Mouse (Mus musculus) limb, embryonic 13.5 days (tissue): ENCODE measurements around the gene Zfp663. TPM values are rescaled to one million over a fixed set of nuclear protein-coding genes. Genes with fewer than 3 reads are reported as not detected.

Experiments
- ATAC-seq: fragments of 200-750 bp; cut with Nextera tagmentation; 2 replicates; pipeline ENCODE4 v1.8.0; 2017; ENCODE audit warnings: low read depth, moderate number of reproducible peaks, moderate TSS enrichment; ENCODE audit not compliant: low FRiP score
- H3K27ac ChIP-seq: fragments of 300-500 bp; sonication (generic); 2 replicates; pipeline ENCODE4 v1.5.1; 2015; ENCODE audit warnings: inconsistent platforms, mild to moderate bottlenecking, moderate library complexity
- H3K27me3 ChIP-seq: fragments of 300-500 bp; sonication (generic); 2 replicates; pipeline ENCODE4 v1.6.1; 2015; ENCODE audit warnings: mild to moderate bottlenecking, inconsistent platforms
- H3K36me3 ChIP-seq: fragments of 300-500 bp; sonication (generic); 2 replicates; pipeline ENCODE4 v1.6.1; 2015; ENCODE audit warnings: inconsistent platforms, mild to moderate bottlenecking, moderate library complexity
- H3K4me1 ChIP-seq: fragments of 300-500 bp; sonication (generic); 2 replicates; pipeline ENCODE4 v1.6.1; 2015; ENCODE audit warnings: inconsistent platforms
- H3K4me2 ChIP-seq: fragments of 300-500 bp; sonication (generic); replicated peaks from 2 replicates; pipeline ENCODE4 v1.6.1; 2015; ENCODE audit warnings: inconsistent platforms, mild to moderate bottlenecking, moderate library complexity
- H3K4me3 ChIP-seq: fragments of 300-500 bp; sonication (generic); 2 replicates; pipeline ENCODE4 v1.5.1; 2015; ENCODE audit warnings: moderate library complexity, mild to moderate bottlenecking, inconsistent platforms
- H3K9ac ChIP-seq: fragments of 300-500 bp; sonication (generic); 2 replicates; pipeline ENCODE4 v1.6.1; 2015; ENCODE audit warnings: mild to moderate bottlenecking, inconsistent platforms
- H3K9me3 ChIP-seq: fragments of 300-500 bp; sonication (generic); 2 replicates; pipeline ENCODE4 v1.6.1; 2016; ENCODE audit warnings: inconsistent platforms
- WGBS: fragments of 180-500 bp; shearing (Covaris S2); methylation state at CpG from one replicate; pipeline ENCODE4 v1.1.7; 2015; 5-methylcytosine and 5-hydroxymethylcytosine counted together
- polyA plus RNA-seq: library from polyadenylated mRNA; unstranded; fragments of >200 nt; fragmentation: Nextera tagmentation; extraction: Ambion mirVana; gene quantifications from 2 replicates; pipeline ENCODE4 v1.2.1, GENCODE M21; 2015

Zfp663 gene
- polyA plus RNA-seq = 0.31 and 0.75 TPM in 2 replicates

DNA sequence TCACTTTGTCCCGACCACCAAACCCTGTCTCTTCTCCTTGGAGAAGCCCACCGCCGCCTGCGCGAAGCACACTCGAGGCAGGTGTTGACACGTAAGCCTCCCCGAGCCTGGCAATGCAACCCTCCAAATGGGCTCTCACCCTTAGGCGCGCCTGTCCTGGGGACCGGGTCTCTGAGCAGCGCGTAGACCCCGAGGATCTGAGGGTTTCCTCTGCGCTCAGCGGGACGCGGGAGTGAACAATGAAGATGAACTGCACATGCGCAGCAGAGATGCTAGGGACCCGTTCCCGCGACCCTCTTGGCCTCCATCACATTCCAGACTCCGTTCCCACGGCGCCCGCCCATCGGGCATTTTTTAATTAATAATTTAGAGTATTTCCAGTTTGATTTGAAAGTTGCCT, at the start of gene Zfp663:
Gene Zfp663, minus strand, starts transcription at position 234 of the 400 bp plus-strand sequence.
- peaks cover 16% of the 10 kb centered on the region for H3K4me1 ChIP-seq

DNA sequence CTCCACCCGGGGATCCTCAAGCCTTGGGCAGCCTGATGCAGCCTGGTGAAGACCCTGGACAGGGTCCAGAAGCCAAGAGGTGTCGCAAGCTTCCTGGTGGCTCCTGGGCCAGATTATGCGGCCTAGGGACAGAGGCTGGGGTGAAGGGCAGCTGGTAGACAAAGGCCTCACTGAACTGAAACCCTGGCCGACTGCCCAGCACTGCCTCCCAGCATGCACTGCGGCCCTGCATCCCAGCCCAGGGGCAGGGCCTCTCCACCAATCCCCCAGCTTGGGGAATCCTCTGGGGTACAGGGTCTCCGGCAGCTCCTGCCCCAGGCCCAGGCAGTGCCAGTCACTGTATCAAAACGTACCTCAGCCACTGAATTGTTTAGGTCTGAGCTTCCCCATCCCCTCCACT, 48.8 kb upstream of the Zfp663 start:
- 0 out of 2 replicates have a peak overlapping the region, but pooled peaks have one; percentile 13 for H3K9ac ChIP-seq
- H3K27ac ChIP-seq = peak overlapping the region; percentile 34; the same call in 1 of the 2 replicates
- WGBS = 63% methylated on average over 7 of the region's 7 CpGs
- no peak overlapping the region for H3K4me3 ChIP-seq
- no peaks in the 10 kb centered on the region for H3K36me3 ChIP-seq
- ATAC-seq = 0 out of 2 replicates have a peak, but pooled peaks have one; percentile 46
- H3K9me3 ChIP-seq = no peaks in the 10 kb centered on the region
- no peaks in the 10 kb centered on the region for H3K27me3 ChIP-seq
- no peak overlapping the region for H3K4me2 ChIP-seq
- peaks cover 34% of the 10 kb centered on the region for H3K4me1 ChIP-seq

More for the DNA sequence above, at the start of gene Zfp663:
- no peak within 1 kb of the TSS for H3K27ac ChIP-seq
- H3K36me3 ChIP-seq = no peaks in the 10 kb centered on the region
- H3K4me3 ChIP-seq = peak within 1 kb of the TSS; percentile 33
- H3K9me3 ChIP-seq = no peaks in the 10 kb centered on the region
- no peak for ATAC-seq
- H3K4me2 ChIP-seq = peak within 1 kb of the TSS; percentile 65
- 1% methylated on average over 27 of the region's 27 CpGs for WGBS
- H3K9ac ChIP-seq = no peak within 1 kb of the TSS; the same call in 1 of the 2 replicates
- peaks cover 57% of the 10 kb centered on the region for H3K27me3 ChIP-seq

DNA sequence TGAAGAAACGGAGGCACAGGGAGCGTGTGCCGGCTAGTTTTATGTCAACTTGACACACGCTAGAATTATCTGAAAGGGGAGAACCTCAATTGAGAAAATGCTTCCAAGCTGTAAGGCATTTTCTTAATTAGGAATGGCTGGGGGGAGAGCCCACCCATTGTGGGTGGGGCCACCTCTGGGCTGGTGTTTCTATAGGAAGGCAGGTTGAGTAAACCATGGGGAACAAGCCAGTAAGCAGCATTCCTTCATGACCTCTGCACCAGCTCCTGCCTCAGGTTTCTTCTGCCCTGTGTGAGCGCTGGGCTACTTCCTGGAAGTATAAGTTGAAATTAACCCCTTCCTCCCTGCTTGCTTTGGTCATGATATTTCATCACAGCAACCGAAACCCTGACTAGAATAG, 47.3 kb upstream of the Zfp663 start:
- Histone ChIP-seq H3K4me3 (no peak overlapping the region), H3K9ac (no peak overlapping the region), H3K36me3 (no peaks in the 10 kb centered on the region), H3K27ac (no peak overlapping the region), H3K4me2 (no peak overlapping the region), H3K27me3 (no peaks in the 10 kb centered on the region), H3K4me1 (peaks cover 34% of the 10 kb centered on the region), H3K9me3 (no peaks in the 10 kb centered on the region)
- no peak for ATAC-seq
- WGBS = 21% methylated on average over 6 of the region's 6 CpGs

DNA sequence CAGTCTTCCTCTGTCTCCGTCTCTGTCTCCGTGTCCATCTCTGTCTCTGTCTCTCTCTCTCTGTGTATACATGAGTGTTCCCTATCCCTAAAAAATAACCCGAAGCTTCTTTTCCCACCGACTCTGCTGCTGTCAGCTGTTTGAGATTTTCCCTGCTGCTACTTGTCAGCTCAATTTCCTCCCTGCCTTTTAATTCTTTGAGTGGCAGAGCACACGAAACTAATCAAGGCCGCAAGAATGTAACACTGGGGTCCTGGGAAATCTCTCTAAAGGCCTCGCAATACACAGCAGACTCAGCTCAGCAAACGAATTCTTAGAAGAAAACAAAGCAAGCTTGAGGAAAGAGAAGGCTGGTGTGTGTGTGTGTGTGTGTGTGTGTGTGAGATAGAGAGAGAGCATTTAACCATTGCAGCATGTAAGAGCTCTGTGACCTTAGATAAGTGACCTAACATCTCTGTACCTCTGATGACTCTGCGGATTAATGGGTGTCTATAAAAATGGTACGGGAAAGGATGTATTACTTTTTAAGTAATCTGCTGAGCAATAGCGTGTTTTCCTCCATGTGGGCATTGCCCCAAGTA, 46.7 kb upstream of the Zfp663 start:
- H3K27me3 ChIP-seq = no peaks in the 10 kb centered on the region
- H3K9me3 ChIP-seq = no peaks in the 10 kb centered on the region
- H3K27ac ChIP-seq = no peak overlapping the region; the same call in 1 of the 2 replicates
- no peak overlapping the region for H3K4me3 ChIP-seq
- 24% methylated on average over 11 of the region's 11 CpGs for WGBS
- peaks cover 34% of the 10 kb centered on the region for H3K4me1 ChIP-seq
- no peak for ATAC-seq
- H3K36me3 ChIP-seq = no peaks in the 10 kb centered on the region
- no peak overlapping the region for H3K9ac ChIP-seq
- no peak overlapping the region; the same call in 1 of the 2 replicates for H3K4me2 ChIP-seq

DNA sequence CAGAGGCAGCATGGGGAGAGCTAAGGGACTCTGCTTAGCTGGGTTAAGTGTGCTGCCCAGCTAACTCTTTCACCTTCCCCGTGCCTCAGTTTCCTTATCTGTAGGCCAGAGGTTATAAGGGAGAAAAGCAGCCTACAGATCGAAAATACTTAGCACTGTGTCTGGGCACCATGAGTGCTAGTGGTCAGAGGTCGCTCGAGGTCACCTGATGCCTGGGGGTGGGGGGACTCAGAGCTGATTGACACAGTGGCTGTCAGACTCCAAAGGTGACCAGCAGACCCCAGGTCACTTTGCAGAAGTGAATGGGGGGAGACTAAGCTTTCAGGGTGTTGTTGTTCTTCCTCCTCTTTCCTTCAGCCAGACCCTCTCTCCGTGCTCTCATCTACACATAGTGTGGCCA, 45.8 kb upstream of the Zfp663 start:
- ATAC-seq = no peak
- Histone ChIP-seq H3K27ac (no peak overlapping the region), H3K4me1 (peaks cover 29% of the 10 kb centered on the region), H3K4me3 (no peak overlapping the region), H3K9me3 (no peaks in the 10 kb centered on the region), H3K36me3 (no peaks in the 10 kb centered on the region), H3K9ac (no peak overlapping the region), H3K27me3 (no peaks in the 10 kb centered on the region), H3K4me2 (no peak overlapping the region)
- whole genome bisulfite sequencing = 73% methylated on average over 5 of the region's 5 CpGs

DNA sequence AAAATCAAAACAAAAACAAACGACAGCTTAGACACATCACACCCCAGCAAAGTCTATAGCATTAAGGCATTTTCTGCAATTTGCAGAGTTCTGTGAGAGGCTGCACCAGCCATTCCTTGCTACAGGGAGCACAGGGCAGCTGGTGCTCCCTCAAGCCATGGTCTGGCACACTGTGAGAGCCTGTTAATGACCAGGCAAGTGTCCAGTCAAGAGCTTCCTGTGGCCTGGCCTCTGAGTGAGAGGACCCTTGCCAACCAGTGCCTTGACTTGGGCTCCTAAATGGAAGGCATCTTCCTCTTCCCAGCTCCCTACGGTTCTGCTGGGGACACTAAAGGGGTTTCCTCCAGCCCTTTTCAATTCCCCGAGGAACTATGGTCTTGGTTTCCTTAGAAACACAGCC, 45.4 kb upstream of the Zfp663 start:
- H3K27ac ChIP-seq = no peak overlapping the region
- H3K9me3 ChIP-seq = no peaks in the 10 kb centered on the region
- H3K27me3 ChIP-seq = no peaks in the 10 kb centered on the region
- H3K9ac ChIP-seq = peak overlapping the region; percentile 25; the same call in 1 of the 2 replicates
- WGBS = 50% methylated on average over 3 of the region's 3 CpGs
- H3K4me1 ChIP-seq = peaks cover 29% of the 10 kb centered on the region
- ATAC-seq = no peak
- no peaks in the 10 kb centered on the region for H3K36me3 ChIP-seq
- H3K4me2 ChIP-seq = no peak overlapping the region
- no peak overlapping the region for H3K4me3 ChIP-seq

DNA sequence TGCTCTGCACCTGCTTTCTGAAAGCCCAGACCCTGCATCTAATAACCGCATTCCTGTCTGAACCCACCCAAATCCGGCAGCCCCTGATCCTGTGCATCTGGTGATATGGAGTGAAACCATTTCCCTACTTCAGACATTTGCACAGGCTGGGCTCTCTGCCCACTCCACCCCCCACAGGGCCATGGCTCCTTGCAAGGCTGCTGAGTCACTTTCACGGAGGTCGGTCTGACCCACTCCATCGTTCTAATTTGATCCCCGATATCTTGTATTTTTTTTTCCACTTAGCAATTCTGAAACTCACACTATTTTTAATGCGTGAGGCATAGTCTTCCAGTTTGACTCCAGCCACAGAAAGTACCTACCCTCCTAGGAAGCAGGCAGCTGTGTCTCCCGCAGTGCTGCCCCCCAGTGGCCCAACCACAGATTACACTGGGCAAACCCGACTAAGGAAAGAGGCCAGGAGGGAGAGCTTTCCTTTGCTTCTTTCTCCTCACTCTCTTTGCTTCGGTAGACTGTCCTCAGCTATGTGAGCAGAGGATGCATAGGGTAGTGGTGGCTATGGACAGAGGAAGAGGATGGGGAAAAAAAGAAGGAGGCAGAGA, 39.3 kb upstream of the Zfp663 start:
- no peak overlapping the region for H3K9ac ChIP-seq
- no peaks in the 10 kb centered on the region for H3K27me3 ChIP-seq
- H3K36me3 ChIP-seq = no peaks in the 10 kb centered on the region
- H3K4me1 ChIP-seq = peaks cover 4% of the 10 kb centered on the region; the same call in 1 of the 2 replicates
- 34% methylated on average over 10 of the region's 10 CpGs for WGBS
- no peak overlapping the region for H3K4me2 ChIP-seq
- H3K4me3 ChIP-seq = no peak overlapping the region
- H3K27ac ChIP-seq = no peak overlapping the region
- ATAC-seq = no peak
- no peaks in the 10 kb centered on the region for H3K9me3 ChIP-seq

DNA sequence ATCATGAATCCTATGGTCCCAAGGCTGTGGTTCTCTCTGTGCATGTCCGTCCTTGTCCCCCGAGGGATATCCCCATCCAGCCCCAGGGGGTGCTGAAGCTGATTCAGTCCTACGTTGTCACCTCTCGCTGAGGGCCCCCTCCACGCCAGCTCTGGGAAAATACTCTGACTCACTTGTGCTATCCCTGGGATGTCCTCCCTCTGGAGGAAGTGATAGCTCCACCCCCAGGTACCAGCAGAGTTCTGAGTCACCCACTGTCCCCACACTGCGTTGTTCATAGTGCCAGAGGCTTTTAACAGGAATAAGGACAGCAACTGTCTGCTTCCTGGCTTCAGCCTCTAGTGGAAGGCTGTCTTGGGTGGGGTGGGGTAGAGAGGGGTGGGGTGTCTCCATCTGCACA, 36.8 kb upstream of the Zfp663 start:
- WGBS = 64% methylated on average over 6 of the region's 6 CpGs
- H3K36me3 ChIP-seq = no peaks in the 10 kb centered on the region

DNA sequence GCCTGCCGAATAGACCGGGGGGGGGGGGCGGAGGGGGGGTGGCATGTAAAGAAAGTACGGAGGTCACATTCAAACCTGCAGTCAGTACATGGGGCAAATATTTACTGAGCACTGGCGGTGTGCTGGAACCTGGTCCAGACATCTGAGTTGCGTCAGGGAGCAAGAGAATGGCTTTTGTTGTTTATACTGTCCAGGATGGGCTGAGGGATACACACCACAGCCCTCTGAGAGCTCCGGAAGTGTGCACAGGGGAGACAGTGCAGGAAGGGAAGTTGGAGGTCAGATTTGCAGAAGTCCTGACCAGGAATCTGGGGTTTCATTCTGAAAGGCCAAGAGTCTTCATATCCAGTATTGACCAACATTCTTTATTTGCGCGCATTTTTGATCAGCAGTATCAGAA, 36.4 kb upstream of the Zfp663 start:
- H3K4me3 ChIP-seq = no peak overlapping the region
- no peak overlapping the region for H3K4me2 ChIP-seq
- ATAC-seq = no peak
- H3K4me1 ChIP-seq = peaks cover 4% of the 10 kb centered on the region; the same call in 1 of the 2 replicates
- WGBS = 63% methylated on average over 9 of the region's 9 CpGs
- H3K27me3 ChIP-seq = no peaks in the 10 kb centered on the region
- H3K9ac ChIP-seq = no peak overlapping the region
- no peaks in the 10 kb centered on the region for H3K9me3 ChIP-seq
- H3K36me3 ChIP-seq = no peaks in the 10 kb centered on the region
- H3K27ac ChIP-seq = no peak overlapping the region

More for the DNA sequence above, 36.8 kb upstream of the Zfp663 start:
- Histone ChIP-seq H3K27me3 (no peaks in the 10 kb centered on the region), H3K4me3 (no peak overlapping the region), H3K9me3 (no peaks in the 10 kb centered on the region), H3K9ac (no peak overlapping the region), H3K4me2 (no peak overlapping the region), H3K27ac (no peak overlapping the region), H3K4me1 (peaks cover 4% of the 10 kb centered on the region; the same call in 1 of the 2 replicates)
- no peak for ATAC-seq

DNA sequence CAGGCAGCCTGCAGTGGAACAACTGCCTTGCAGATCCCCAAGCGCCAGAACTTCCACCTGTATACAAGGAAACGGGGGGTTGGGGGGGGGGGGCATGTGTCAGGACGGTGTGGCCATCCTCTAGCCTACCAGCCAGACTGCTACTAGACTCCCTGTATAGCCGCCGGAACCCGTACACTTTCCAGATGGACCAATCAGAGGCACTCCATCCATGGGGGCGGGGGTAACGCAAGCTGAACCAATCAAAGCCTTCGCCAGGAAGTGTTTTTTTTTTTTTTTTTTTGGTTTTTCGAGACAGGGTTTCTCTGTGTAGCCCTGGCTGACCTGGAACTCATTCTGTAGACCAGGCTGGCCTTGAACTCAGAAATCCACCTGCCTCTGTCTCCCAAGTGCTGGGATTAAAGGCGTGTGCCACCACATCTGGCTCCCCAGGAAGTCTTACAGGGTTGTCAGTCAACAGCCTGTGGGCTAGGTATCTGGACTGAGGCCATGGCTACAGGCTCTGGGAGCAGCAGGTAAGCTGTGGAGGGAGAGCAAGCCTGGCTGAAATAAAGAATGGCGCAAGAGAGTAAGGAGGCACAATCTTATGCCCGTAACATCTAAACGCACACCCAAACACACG, 29.7 kb upstream of the Zfp663 start:
- Histone ChIP-seq H3K4me1 (peaks cover 16% of the 10 kb centered on the region), H3K27me3 (no peaks in the 10 kb centered on the region), H3K4me2 (no peak overlapping the region), H3K36me3 (no peaks in the 10 kb centered on the region), H3K9me3 (no peaks in the 10 kb centered on the region), H3K27ac (no peak overlapping the region), H3K9ac (peak overlapping the region; percentile 13; the same call in 1 of the 2 replicates), H3K4me3 (no peak overlapping the region)
- no peak for ATAC-seq
- WGBS = 59% methylated on average over 15 of the region's 15 CpGs

DNA sequence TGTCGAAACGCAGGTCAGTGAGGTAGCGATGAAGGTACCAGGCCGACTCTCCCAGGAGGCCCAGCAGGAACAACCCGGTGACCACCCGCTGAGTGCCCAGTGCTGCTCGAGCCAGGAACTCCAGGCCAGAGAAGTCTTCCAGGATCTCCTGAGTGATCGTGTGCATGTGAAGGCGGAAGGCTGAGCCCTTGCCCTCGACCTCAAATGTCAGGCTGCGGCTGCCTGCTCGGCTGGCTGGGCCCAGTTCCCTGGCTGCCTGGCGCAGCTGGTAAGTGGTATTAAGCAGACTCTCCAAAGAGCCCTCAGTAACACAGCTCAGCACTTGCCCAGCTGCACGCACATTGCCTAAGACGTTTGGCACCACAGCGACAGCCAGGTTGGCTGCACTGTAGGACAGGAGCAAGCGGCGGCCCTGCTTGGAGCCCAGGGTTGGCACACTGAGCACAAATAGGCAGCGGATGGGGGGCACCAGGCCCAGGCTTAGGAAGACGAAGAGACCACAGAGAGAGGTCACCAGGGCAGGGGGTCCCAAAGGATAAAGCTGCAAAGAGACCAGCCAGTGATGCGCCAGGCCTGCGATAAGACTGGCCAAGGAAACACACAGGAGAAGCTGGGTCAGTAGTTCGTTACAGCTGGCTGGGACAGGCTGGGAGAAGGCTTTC, 29.1 kb upstream of the Zfp663 start:
- Histone ChIP-seq H3K4me3 (no peak overlapping the region), H3K36me3 (no peaks in the 10 kb centered on the region), H3K9ac (peak overlapping the region; percentile 13; the same call in 1 of the 2 replicates), H3K27ac (peak overlapping the region; percentile 52; the same call in 1 of the 2 replicates), H3K4me1 (peaks cover 16% of the 10 kb centered on the region), H3K27me3 (no peaks in the 10 kb centered on the region), H3K9me3 (no peaks in the 10 kb centered on the region), H3K4me2 (peak overlapping the region; percentile 21; the same call in 1 of the 2 replicates)
- WGBS = 70% methylated on average over 23 of the region's 23 CpGs
- ATAC-seq = no peak
